Mouse (Mus musculus): ENCODE results near the gene Ndufv1.
"Not testable (repeated sequence)": the region's sequence is repeated elsewhere in the genome, so short reads cannot be mapped to it uniquely, and the experiment has no call there.

Gene Ndufv1

DNA sequence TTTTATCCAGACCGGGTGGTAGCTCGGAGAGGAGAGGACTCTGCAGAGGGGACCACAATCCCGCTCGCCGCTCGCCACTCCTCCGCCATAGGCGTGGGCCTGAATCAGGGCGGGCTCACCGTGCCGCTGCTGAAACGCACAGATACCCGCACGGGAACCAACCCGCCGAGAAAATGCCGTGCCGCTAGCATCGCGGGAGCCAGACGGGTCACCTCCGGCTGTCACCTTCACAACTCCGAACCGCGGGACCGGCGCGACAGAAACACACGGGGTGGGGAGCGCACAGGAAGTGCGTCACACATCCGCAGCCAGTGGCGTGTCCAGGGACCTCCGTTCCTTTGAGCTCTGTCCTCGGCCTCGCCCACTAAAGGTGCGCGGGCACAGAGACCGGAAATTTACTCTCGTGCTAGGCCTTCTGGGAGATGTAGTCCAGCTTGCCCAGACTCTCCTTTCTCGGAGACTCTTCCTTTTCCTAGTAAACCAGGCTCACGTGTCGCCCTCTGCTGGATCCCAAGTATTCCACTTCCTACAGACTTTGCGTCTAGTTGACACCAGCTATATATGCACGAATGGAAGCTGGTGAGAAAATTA is at the start of gene Ndufv1:
TSS of gene Ndufv1 (minus strand) at position 375 of the 591 bp plus-strand sequence.
- DNase-seq (ENCODE audit: extremely low read depth, low read depth), result peak; percentile 98

- no peak for DNase-seq (ENCODE audit: extremely low read depth, low read depth)
Measured at GRCm38 (mm10) chr19:4060899-4061465, 48.4 kb upstream of the Ndufv1 start.

GRCm38 (mm10) chr19:4060044-4060898 is 47.7 kb upstream of the Ndufv1 start:
- DNase-seq (ENCODE audit: extremely low read depth, low read depth), result not testable (repeated sequence)

DNA sequence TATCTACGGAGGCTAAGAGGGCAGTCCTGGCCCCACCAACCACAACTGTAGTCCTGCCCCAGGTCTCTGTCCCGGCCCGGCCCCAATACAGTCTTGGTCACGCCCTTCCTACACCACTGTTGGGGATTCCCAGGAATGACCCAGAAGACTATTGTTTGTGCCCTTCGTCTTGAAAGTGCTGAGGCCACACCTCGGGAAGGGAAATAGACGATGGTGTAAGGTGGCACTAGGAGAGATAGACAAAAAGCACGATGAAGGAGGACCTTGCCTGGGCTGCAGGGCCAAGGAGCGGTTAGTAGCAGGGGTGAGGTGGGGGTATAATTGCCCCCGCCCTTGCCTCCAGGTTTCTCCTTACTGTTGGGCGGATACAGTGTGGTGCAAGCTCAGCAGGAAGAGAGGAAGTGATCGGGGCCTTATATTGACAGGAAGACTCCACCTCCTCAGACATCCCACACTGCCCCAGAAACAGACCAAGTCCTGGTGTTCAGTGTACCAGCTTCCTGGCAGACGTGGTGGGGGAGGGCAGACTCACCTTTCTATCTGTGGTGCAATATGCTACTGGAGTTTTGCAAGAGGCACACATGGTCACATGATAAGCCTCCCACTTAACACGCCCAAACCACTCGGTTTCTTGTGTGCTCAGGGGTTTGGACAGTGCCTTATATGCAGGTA is 46.6 kb upstream of the Ndufv1 start, which contains the start of gene Gstp3:
TSS of gene Gstp3 (minus strand) at position 501 of the 672 bp plus-strand sequence.
- DNase-seq (ENCODE audit: extremely low read depth, low read depth), result no peak

- DNase-seq (ENCODE audit: extremely low read depth, low read depth), result no peak
Measured at GRCm38 (mm10) chr19:4058581-4058980, 46.0 kb upstream of the Ndufv1 start.

DNA sequence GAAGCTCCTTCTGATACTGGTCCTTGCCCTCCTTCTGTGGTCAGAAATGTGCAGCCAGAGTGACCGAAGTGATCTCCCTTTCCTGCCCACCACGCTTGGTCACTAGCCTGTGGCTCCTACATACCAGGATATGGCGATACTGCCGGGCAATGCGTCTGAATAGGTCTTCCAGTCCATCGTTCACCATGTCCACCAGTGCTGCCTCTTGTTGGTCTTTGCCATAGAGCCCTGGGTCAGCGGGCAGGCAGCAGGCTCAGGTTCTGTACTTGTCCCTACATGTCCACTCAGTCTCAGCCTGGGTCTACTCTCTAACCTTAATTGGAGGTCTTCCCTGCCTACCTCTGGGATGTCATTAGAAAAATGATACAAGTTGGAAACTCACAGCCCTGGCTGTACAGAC is 45.4 kb upstream of the Ndufv1 start:
- no peak for DNase-seq (ENCODE audit: extremely low read depth, low read depth)

GRCm38 (mm10) chr19:4057389-4057788 is 44.8 kb upstream of the Ndufv1 start:
- no peak for DNase-seq (ENCODE audit: extremely low read depth, low read depth)

DNA sequence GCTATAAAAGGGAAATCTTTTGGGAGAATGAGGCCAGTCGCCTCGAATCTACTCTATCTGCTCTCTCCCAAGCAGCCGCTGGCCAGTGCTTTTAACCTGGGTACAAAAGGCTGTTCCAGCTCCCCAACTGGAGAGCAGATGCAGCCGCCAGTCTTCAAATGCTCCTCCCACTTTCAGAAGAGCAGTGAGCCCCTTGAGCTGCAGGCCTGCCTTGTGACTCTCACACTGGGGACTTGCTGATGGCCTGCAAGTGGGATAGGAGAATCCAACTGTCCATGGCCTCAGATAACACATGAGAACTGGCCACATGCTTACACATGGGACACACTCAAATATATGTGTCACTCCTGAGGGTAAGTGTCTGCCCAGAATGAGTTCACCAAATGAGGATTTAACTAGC is 44.1 kb upstream of the Ndufv1 start:
- DNase-seq (ENCODE audit: extremely low read depth, low read depth), result no peak

DNA sequence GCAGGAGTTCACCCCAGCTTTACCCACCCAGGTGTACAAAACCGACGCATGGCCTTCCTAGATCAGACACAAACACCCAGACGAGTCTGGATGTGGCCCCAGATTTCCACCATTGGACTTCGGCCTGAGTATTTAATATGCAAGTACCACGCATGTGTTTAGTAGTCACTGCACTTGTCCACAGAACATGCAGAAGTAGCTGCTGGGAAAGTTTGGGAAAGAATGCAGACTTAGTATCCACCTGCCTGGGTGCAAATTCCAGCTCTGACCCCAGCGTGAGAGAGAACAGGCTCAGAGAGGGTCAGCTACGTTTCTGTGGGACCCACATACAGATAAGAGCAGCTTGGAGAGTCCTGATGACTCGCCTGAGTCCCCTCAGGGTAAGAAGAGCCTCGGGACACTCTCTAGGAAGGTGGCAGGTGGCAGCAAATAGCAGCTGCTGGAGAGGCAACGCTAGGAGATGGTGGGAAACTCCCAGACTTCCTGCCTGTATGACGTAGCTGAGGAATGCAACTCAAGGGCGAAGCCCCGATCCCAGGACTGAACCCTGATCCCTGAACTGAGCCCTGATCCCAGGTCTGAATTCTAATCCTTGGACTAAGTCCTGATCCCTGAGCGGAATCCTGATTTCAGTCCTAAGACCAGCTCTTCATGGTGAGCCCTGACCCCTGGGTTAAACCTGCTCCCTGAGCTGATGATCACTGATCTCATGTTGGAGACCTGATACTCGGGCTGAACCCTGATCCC is 43.5 kb upstream of the Ndufv1 start:
- no peak for DNase-seq (ENCODE audit: extremely low read depth, low read depth)

- DNase-seq (ENCODE audit: extremely low read depth, low read depth), result no peak
Measured at GRCm38 (mm10) chr19:4055216-4055946, 42.8 kb upstream of the Ndufv1 start.

DNA sequence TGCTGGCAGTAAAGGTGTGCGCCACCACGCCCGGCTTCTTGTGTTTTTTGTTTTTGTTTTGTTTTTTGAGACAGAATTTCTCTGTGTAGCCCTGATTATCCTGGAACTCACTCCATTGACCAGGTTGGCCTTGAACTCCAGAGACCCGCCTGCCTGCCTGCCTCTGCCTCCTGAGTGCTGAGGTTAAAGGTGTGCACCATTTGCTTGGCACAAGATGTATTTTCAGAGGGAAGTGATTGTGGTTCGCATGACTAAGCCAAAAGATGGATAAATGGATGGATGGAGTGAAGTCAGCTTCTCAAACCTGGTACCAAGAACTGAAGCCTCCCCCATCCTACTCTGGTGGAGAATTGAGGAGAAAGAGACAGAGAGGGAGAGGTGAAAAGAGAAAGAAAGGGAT is 42.0 kb upstream of the Ndufv1 start:
- DNase-seq (ENCODE audit: extremely low read depth, low read depth), result no peak

DNA sequence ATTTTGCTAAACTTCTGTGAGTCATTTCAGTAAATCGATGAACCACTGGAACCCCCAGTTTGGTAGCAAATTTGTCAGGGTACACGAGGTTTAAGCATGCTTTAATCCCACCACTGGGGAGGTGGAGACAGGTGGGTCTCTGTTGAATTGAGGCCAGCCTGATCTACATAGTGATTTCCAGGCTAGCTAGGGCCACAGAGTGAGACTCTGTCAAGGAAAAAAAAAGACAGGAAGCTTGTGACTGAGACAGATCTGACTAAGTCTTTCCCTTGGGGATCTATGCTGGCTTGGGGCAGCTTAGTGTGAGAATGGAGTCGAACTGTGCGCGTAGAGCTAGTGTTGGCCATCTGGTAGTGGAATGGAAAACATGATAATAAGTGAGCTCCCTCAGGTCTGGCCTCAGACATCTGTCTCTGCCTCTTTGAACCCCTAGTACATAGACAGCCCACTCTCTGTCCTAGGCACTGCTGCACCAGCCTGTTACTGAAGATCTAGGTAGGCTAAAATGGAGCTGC is 40.0 kb upstream of the Ndufv1 start:
- DNase-seq (ENCODE audit: extremely low read depth, low read depth), result no peak

DNA sequence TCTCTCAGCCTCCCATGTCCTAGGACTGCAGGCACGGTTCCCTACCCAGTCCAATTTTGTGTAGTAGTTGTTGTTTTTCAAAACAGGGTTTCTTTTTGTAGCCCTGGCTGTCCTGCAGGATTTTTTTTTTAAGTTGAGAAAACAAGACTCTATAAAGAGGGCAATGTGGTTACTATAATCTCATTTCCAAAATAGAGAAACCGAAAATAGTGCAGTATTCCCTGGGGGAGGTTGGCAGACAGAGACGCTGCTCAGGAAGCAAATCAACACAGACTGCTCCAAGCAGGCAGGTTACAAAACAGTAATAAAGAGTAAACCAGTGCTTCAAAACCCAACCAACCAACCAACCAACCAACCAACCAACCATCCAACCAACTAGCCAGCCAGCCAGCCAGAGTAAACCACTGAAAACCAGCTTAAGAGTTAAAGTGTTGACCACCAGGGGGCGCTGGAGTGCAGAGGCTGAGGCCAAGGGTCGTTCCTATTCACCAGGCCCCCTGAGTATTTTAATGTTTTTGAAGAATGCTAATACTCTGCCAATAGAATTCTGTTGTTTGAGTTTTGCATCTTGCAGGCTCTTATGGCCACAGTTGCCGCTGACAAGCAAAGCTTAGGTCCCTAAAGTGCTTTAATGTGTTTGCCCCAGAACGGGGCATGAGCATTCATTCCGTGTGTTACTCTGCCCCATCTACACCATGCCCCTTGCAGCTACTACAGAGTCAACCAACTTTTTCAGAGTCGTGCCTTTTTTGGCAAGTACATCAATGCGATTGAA is 39.3 kb upstream of the Ndufv1 start:
- DNase-seq (ENCODE audit: extremely low read depth, low read depth), result no peak

- DNase-seq (ENCODE audit: extremely low read depth, low read depth), result no peak
Measured at GRCm38 (mm10) chr19:4051016-4051415, 38.4 kb upstream of the Ndufv1 start.

GRCm38 (mm10) chr19:4049069-4049468 is 36.5 kb upstream of the Ndufv1 start:
- DNase-seq (ENCODE audit: extremely low read depth, low read depth), result not testable (repeated sequence)

DNA sequence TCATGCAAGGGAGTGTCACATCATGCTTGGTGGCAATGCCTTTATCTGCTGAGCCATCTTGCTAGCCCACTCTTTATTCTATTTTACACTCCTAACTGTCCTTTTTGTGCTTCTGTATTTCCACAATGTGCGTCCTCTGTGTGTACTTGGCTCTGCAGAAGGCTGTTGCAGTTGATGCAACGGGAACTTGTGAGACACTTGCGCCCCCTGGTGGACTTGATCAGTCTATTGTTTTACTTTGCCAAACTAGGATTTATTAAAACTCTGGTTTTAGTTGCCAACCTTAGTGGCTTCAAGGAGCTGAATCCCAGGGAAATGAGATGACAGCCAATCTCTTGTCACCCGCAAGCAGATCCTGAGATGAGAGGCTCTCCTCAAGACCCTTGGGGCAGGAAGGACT is 35.3 kb upstream of the Ndufv1 start:
- peak; percentile 65 for DNase-seq (ENCODE audit: extremely low read depth, low read depth)

DNA sequence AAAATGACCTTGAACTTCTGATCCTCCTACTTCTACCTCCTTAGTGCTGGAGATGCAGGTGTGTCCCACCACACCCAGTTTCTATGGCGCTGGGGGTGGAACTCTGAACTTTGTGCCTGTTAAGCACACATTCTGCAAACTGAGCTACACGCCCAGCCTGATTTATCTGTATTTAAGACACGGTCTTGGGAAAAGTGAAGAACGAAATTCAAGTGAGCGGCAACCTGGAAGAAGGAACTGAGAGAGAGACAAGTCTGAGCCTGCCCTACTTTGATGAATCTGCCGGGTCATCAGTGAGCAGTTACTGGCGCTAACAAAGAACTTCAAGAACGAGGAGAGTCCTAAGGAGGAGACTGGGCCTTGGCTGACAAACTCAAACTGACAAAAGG is 34.3 kb upstream of the Ndufv1 start:
- no peak for DNase-seq (ENCODE audit: extremely low read depth, low read depth)

- DNase-seq (ENCODE audit: extremely low read depth, low read depth), result no peak
Measured at GRCm38 (mm10) chr19:4045966-4046865, 33.6 kb upstream of the Ndufv1 start, which contains the start of gene Gstp2. TSS of gene Gstp2 (minus strand) at chr19:4046023.
